Mouse (Mus musculus) kidney, adult 11 months (tissue): ENCODE data around the gene Hmox1.

Source experiments
- DNase-seq: peaks from one replicate; pipeline ENCODE4 v3.0.0; 2022

The Hmox1 gene

GRCm38 (mm10) chr8:75093399-75094156 lies at the start of gene Hmox1:
TSS of gene Hmox1 (plus strand) at chr8:75093621.
- DNase-seq: peak; percentile 95

DNA sequence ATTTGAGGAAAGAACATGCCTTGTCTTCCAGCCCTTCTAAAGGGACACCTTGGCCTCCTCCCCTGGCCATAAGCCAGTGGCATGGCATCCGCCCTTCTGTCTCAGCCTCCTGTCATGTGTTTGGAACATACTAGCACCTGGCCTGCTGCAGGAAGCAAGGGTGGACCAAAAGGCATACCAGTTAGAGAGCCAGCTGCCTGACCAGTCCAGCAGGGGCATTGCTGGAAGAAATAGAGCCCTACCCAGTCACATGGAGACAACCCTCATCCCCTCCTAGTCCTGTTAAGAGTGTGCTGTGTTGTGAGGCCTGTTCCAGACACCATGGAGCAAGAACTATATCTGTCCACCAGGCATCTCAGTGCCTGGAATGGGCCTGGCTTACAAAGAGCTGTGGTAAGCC lies 47.1 kb upstream of the Hmox1 start:
- DNase-seq: no peak

DNA sequence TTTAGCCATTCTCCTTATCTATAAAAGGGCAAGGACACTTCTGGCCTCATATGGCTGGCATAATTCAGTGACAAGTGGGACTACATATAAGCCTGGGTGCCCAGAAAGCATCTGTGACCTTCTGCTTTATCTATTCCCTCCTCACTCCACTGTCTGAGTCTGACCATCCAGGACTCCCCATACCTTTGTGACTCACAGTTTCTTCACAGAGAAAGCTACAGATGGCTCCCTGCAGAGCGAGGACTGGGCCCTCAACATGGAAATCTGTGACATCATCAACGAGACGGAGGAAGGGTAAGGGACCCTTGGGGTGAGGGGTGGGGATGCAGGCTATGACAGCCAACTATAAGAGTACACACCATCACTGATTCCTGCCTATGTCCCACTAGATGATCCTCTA lies 45.6 kb upstream of the Hmox1 start:
- no peak for DNase-seq

GRCm38 (mm10) chr8:75053342-75053741 lies 40.1 kb upstream of the Hmox1 start:
- DNase-seq: no peak

GRCm38 (mm10) chr8:75055673-75056072 lies 37.7 kb upstream of the Hmox1 start:
- DNase-seq: no peak

GRCm38 (mm10) chr8:75060022-75060421 lies 33.4 kb upstream of the Hmox1 start:
- DNase-seq: no peak

DNA sequence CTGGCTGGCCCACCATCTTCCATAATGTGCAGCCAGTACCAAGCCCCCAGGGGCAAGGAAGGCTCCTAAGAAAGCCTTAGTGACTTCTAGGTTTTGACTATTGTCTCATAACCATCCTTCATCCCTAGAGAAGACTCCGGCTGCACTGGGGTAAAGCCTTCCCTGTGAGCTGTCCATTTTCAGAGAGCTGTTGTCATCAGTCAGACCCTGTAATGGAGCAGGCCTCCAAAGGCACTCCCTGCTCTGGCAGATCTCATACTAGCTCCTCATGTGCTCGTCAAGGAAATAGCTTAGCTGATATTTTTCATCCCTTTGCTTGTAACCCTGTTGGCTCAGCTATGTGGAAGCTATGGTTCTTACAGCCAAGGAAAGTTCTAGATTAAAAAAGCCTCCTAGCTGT lies 32.6 kb upstream of the Hmox1 start:
- no peak for DNase-seq

DNA sequence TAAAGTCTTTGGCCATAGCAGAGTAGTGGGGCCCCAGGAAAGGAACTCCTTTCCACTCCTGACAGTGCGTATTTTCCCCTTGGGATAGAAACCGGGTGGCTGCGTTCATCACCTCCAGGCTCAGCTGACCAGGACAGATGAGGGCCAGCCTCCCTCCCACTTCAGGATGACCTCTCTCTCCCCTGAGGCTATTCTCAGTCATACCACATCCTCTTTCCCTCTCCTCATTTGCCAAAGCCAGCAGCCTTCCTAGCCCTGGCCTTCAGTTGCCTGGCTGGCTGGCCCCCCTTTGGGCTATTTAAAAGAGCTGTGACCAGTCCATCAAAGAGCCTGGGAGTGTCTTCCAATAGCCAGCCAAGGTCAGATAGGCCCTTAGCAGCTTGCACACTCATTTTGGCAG lies 30.1 kb upstream of the Hmox1 start:
- no peak for DNase-seq

DNA sequence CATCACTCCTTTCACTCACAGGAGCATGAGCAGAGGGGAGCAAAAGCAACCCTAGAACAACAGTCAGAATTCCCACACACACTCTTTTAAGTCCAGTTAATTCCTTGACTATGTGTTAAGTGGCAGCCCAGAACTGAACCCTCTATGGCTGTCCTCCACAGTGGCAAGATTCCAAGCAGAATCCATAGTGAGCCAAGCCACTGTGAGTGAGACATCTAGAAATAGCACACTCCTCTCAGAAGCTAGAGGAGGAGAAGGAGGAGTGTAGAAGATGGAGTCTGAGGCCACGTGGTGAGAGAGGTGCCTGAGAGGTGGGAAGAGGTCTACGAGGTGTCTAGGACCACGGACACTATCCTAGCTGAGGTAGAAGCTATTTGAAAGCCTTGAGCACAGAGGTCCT lies 28.6 kb upstream of the Hmox1 start:
- DNase-seq: no peak

DNA sequence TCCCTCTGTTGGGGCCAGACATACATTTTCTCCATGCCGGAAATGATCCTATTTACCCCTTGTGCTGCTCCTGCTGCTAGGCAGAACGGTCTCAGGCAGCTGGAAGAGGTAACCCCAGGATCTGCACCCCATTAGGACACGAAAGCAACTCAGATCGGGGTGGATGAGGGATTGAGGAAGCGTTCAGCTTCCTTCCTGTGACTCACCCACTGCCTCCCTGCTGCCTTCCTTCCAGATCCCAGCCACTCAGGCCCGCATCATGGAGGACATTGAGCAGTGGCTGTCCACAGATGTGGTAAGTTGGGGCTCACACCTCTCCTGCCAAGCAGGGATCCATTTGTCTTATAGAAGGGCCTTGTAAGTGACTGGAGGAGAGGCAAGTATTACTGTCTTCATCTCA lies 26.1 kb upstream of the Hmox1 start:
- DNase-seq: no peak

- peak; percentile 36 for DNase-seq
These were observed 23.1 kb upstream of the Hmox1 start for GRCm38 (mm10) chr8:75070297-75070696.

GRCm38 (mm10) chr8:75071627-75072346 lies 21.6 kb upstream of the Hmox1 start:
- DNase-seq: peak; percentile 79

DNA sequence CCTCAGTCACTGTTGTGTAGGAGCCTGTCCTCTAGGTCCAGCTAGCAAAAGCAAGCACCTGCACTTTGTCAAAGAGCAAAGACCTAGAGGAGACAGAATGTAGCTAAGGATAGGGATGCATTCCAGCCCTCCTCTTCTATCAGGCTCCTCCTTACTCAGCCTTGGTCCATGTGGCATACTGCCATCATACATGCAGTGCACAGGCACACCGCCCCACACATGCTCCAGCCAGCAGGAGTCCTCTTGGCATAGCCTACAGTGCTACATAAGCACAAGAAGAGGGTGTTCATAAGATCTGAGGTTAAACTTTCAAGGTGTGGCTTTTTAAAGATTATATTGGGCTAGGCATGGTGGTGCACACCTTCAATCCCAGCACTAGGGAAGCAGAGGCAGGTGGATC lies 18.5 kb upstream of the Hmox1 start:
- no peak for DNase-seq

GRCm38 (mm10) chr8:75078215-75078614 lies 15.2 kb upstream of the Hmox1 start:
- DNase-seq: no peak

- no peak for DNase-seq
These were observed 14.6 kb upstream of the Hmox1 start for GRCm38 (mm10) chr8:75078851-75079250.

GRCm38 (mm10) chr8:75081364-75082040 lies 11.9 kb upstream of the Hmox1 start:
- DNase-seq: no peak

- DNase-seq: no peak
These were observed 11.1 kb upstream of the Hmox1 start for GRCm38 (mm10) chr8:75082181-75082805.

DNA sequence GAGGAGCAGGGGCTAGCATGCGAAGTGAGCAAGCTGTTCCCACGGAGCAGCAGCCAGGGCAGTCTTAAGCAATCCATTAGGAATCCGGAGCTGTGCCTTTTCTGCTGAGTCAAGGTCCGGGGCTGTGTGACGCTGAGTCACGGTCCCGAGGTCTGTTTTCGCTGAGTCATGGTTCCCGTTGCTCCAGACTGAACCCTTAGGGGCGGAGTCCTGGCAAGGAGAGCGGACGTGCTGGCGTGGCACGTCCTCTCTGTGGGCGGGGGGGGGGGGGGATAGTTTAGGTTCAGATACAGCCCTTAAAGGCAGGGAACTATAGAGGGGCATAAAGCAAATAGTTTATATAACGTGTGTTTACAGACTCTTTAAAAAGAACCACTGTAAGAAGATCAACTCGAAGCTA lies 9.6 kb upstream of the Hmox1 start:
- DNase-seq: peak; percentile 95

- DNase-seq: no peak
These were observed 8.9 kb upstream of the Hmox1 start for GRCm38 (mm10) chr8:75084382-75085064.

DNA sequence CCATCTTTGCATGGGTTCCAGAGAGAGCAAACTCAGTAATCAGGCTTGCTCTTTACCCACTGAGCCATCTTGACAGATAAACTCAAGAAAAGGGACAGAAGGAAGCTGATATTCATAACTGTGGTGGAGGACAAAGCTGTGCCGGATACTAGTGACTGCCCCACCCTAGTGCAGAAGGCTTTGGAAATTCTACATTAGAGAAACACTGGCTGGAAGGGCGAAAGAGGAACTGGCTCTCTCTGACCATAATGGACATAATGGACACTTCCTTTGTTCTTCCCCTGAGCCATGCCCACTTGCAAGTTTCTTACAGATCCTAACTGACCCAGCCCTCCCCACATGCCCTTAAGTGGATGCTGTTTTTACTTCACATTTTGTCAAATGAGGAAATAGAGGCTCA lies 7.4 kb upstream of the Hmox1 start:
- DNase-seq: no peak

- peak; percentile 38 for DNase-seq
These were observed 6.3 kb upstream of the Hmox1 start for GRCm38 (mm10) chr8:75087127-75087526.

- peak; percentile 88 for DNase-seq
These were observed 4.2 kb upstream of the Hmox1 start for GRCm38 (mm10) chr8:75088989-75089881.
